Mouse (Mus musculus): Measurements from ENCODE around the gene Retsat.

The Retsat gene

DNA sequence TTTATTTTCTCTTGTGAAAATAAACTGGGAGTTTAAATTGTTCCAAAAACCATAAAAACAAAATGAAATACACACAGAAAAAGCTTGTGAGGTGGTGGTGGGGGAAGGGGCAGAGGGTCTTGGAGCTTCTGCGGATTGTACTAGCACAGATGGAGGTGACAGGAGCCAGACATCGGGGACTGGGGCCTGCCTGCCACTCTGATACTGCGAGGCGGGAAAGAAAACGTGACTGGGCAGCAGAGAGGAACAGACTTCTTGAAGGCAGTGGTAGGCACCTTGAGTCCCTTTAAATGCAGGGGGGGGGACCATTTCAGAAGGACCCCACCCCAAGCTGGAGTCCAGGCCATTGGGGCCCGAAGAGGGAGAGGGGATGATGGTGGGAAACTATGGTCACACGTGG lies 28.1 kb downstream of the Retsat start:
- DNase-seq (ENCODE audit: low spot score) = no peak

DNA sequence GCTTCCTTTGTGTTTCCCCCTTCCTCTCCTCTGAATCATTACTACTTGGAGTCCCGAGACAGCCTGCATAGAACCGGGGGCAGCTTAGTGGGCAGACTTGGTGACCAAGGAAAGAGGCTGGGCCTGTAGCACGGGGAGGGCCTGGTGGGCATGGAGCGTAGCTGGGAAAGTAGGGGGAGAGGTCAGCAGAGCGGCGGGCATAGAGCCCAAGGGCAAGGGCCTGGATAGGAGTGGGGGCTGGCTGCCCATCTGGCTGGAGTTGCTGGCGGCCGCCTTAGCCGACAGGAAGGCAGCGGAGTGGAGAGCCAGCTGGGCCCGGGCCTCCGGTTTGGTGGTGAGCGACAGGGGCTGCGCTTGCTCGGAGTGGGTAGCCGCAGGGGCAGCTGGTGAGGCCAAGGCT lies 29.0 kb downstream of the Retsat start:
- DNase-seq (ENCODE audit: low spot score) = no peak

DNA sequence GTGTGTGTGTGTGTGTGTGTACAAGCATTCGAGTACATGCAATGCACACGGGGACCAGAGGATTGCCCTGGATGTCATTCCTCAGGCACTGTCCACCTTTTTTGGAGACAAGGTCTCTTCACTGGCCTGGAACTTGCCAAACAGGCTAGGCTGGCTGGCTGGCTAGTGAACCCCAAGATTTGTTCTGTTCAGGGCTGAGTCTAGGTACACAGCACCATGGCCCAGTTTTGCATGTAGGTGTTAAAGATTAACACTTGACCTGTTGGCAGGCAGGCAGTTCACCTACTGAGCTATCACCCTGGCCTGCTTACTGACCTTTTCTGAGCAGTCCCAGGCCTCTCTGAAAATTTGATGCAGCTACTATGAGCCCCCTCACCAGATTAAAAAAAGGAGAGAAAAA lies 32.1 kb downstream of the Retsat start:
- DNase-seq (ENCODE audit: low spot score) = peak; percentile 39

GRCm38 (mm10) chr6:72630961-72631360 lies 32.7 kb downstream of the Retsat start:
- no peak for DNase-seq (ENCODE audit: low spot score)

DNA sequence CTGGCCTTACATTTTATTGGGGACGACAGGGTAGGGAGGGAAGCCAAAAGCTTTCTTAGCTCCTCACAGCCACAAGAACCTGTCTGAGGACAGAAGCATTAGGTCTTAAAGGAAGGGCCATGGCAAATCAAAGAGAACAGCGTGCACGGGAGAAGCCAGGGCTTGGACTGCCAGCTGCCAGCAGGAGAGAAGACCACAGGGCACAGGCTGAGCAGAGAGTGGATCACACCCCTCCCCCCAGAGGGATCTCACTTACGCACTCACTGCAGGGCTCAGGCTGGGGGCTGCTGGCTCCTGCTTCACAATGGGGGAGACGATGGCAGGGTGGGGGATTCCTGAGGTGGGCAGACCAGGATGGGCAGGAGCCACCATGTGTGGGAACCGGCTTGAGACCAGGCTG lies 33.4 kb downstream of the Retsat start:
- DNase-seq (ENCODE audit: low spot score) = no peak

- DNase-seq (ENCODE audit: low spot score) = no peak
These were observed 36.0 kb downstream of the Retsat start for GRCm38 (mm10) chr6:72634311-72634710.

- peak; percentile 62 for DNase-seq (ENCODE audit: low spot score)
These were observed 37.6 kb downstream of the Retsat start for GRCm38 (mm10) chr6:72635760-72636431.

DNA sequence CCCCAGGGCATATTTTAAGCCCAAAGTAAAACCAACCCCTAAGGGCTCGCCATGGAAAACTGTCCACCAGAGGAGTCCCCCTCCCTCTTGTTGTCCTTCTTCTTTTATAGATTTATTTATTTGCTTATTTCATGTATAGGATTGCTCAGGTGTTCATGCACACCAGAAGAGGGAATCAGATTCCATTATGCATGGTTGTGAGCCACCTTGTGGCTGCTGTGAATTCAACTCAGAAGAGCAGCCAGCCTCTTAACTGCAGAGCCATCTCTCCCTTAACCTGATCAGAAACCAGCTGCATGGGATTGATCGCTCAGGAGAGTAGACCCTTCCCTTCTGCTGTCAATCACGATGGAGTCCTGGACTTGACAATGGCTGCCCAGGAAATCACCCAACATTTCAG lies 38.7 kb downstream of the Retsat start:
- no peak for DNase-seq (ENCODE audit: low spot score)

GRCm38 (mm10) chr6:72641218-72641954 lies 43.1 kb downstream of the Retsat start:
- no peak for DNase-seq (ENCODE audit: low spot score)

DNA sequence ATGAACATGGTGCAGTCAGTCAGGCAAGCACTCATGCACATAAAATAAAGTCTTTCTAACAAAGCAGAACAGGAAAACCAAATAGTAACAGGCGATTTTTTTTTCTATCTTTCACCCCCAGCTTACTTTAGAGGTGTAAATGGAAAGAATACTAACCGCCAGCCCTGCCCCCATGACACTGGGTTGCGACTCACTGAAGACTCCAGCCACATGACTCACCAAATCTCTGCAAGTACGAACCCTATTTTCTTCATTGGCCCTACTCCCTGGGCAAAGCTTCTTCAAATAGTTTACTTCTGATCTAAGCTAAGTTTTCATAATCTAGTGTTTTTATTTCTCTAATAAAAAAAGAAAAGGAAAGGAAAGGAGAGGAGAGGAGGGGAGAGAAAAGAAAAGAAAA lies 46.3 kb downstream of the Retsat start:
- DNase-seq (ENCODE audit: low spot score) = no peak

GRCm38 (mm10) chr6:72645364-72645763 lies 47.1 kb downstream of the Retsat start:
- no peak for DNase-seq (ENCODE audit: low spot score)

GRCm38 (mm10) chr6:72647383-72647820 lies 49.1 kb downstream of the Retsat start:
- DNase-seq (ENCODE audit: low spot score) = peak; percentile 75

DNA sequence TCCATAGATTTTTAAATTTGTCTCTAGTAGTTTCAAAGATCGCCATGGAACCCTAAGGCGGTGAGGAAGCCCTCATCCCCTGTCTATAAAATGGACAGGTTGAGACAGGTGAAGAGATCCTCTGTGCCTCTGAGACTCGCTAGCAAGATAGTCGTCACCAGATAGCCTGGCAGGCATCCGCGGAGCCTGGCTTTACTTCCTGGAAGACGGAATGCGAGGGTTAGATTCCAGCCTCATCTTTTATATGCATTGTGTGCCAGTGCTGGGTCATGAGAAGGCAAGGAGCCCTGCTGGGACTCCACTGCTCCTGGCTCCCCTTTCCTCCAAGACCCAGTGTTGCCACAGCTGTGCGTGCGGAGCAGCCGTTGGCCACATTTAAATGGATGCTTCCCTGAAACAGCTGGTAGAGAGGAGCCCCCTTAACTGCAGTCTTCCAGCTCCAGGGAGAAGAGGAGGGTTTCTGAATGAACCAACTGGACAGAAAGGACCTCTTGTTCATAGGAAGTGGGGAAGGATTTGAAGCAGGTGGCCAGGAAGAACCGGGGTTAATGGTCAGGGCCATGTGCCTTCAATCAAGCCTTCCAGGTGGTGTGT lies 49.8 kb downstream of the Retsat start:
- no peak for DNase-seq (ENCODE audit: low spot score)

GRCm38 (mm10) chr6:72650338-72650851 lies 52.1 kb downstream of the Retsat start:
- peak; percentile 45 for DNase-seq (ENCODE audit: low spot score)

DNA sequence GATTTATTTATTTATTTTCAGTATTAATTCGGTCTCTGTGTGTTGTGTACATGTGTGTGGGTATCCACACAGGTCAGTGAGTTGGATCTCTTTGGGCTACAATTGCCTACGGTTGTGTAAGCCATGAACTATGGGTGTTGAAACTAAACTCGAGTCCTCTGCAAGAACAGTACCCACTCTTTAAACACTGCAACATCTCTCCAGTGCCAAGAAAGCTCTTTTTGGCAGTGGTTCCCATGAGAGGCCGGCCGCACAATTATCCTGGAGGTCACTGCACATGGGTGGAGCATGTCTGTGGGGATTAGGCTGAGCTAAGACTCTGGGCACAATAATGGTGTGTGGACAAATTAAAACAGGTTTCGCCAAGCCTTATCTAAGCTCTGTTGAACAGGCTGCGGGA lies 55.1 kb downstream of the Retsat start:
- DNase-seq (ENCODE audit: low spot score) = peak; percentile 55

- no peak for DNase-seq (ENCODE audit: low spot score)
These were observed 56.1 kb downstream of the Retsat start for GRCm38 (mm10) chr6:72654355-72654754.

- DNase-seq (ENCODE audit: low spot score) = peak; percentile 70
These were observed 57.2 kb downstream of the Retsat start for GRCm38 (mm10) chr6:72655309-72656052.

- DNase-seq (ENCODE audit: low spot score) = no peak
These were observed 57.8 kb downstream of the Retsat start for GRCm38 (mm10) chr6:72656053-72656442.

DNA sequence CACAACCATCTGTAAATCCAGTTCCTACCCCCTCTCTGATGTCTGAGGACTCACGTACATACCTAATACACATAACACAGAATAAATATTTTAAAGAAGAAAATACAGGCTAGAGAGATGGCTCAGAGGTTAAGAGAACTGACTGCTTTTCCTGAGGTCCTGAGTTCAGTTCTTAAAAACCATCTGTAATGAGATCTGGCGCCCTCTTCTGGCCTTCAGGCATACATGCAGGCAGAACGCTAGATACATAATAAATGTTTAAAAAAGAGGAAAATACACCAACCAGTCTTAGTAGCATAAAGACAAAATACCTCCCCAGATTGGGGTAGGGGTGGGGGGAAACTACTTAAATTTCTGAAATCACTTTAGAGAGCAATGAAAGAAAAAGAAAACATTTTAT lies 59.7 kb downstream of the Retsat start:
- DNase-seq (ENCODE audit: low spot score) = no peak
